Mouse (Mus musculus): ENCODE results near the gene Ccl3. TPM values are rescaled to one million over a fixed set of nuclear protein-coding genes. Genes with fewer than 3 reads are reported as not detected.
A peak's percentile ranks its signal among the peaks of the same experiment; 100 is the strongest.

Ccl3 gene
- polyA plus RNA-seq, 1 experiment, result not detected

GRCm38 (mm10) chr11:83634425-83634824, 14.7 kb downstream of the Ccl3 start:
- TF ChIP-seq POLR2A (IDR thresholded peaks at IDR 0.05; ENCODE audit: insufficient read depth, low read length), result no peak
- no peaks in the 10 kb centered on the region for H3K36me3 ChIP-seq (ENCODE audit: control insufficient read depth, insufficient read depth, low read length, poor library complexity, severe bottlenecking)
- no peak overlapping the region for H3K4me3 ChIP-seq (ENCODE audit: low read depth, low read length)
- H3K27me3 ChIP-seq (ENCODE audit: control insufficient read depth, insufficient read depth, low read length, poor library complexity, severe bottlenecking), result no peaks in the 10 kb centered on the region
- H3K9me3 ChIP-seq (replicated peaks; ENCODE audit: control insufficient read depth, insufficient read depth, low read length, poor library complexity, severe bottlenecking), result no peaks in the 10 kb centered on the region
- H3K27ac ChIP-seq (ENCODE audit: insufficient read depth, low read length), result no peak overlapping the region
- H3K4me1 ChIP-seq (ENCODE audit: control insufficient read depth, insufficient read depth, low read length), result no peaks in the 10 kb centered on the region
- H3K9ac ChIP-seq (ENCODE audit: low read depth, poor library complexity, severe bottlenecking), result no peak overlapping the region

- H3K9me3 ChIP-seq (replicated peaks; ENCODE audit: control insufficient read depth, insufficient read depth, low read length, poor library complexity, severe bottlenecking), result no peaks in the 10 kb centered on the region
- TF ChIP-seq EP300 (IDR thresholded peaks at IDR 0.05; ENCODE audit: insufficient read depth, low read depth, low read length), result no peak
- TF ChIP-seq CTCF (IDR thresholded peaks at IDR 0.05; ENCODE audit: low read depth, low read length), result peak; percentile 15
- no peak for TF ChIP-seq POLR2A (IDR thresholded peaks at IDR 0.05; ENCODE audit: insufficient read depth, low read length)
- H3K4me1 ChIP-seq (ENCODE audit: control insufficient read depth, insufficient read depth, low read length), result no peaks in the 10 kb centered on the region
- no peak overlapping the region for H3K9ac ChIP-seq (ENCODE audit: low read depth, poor library complexity, severe bottlenecking)
- H3K27ac ChIP-seq (ENCODE audit: insufficient read depth, low read length), result no peak overlapping the region
- no peaks in the 10 kb centered on the region for H3K36me3 ChIP-seq (ENCODE audit: control insufficient read depth, insufficient read depth, low read length, poor library complexity, severe bottlenecking)
- H3K27me3 ChIP-seq (ENCODE audit: control insufficient read depth, insufficient read depth, low read length, poor library complexity, severe bottlenecking), result no peaks in the 10 kb centered on the region
- no peak overlapping the region for H3K4me3 ChIP-seq (ENCODE audit: low read depth, low read length)
Measured at GRCm38 (mm10) chr11:83632744-83633143, 16.4 kb downstream of the Ccl3 start.

DNA sequence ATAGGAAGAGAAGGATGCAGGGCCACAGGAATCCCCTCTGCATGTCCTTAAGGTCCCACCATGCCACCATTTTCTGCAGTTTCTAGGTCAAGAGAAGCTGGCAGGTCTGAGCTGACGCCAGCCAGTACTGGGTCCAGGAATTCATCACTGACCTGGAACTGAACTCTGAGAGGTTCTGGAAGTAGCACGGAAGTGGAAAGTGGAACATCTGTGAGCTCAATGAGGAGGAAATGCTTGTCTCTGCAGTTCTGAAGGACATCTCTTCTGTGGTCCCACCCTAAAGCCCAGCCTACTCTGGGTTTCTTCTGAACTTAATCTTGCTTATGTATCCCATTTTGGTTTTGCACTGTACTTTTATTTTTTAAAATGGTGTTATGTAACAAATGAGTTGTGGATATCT, 18.1 kb downstream of the Ccl3 start:
- TF ChIP-seq EP300 (IDR thresholded peaks at IDR 0.05; ENCODE audit: insufficient read depth, low read depth, low read length) (no peak), POLR2A (IDR thresholded peaks at IDR 0.05; ENCODE audit: insufficient read depth, low read length) (no peak), CTCF (IDR thresholded peaks at IDR 0.05; ENCODE audit: low read depth, low read length) (no peak)
- no peak overlapping the region for H3K9ac ChIP-seq (ENCODE audit: low read depth, poor library complexity, severe bottlenecking)
- no peaks in the 10 kb centered on the region for H3K9me3 ChIP-seq (replicated peaks; ENCODE audit: control insufficient read depth, insufficient read depth, low read length, poor library complexity, severe bottlenecking)
- H3K4me1 ChIP-seq (ENCODE audit: control insufficient read depth, insufficient read depth, low read length), result no peaks in the 10 kb centered on the region
- H3K36me3 ChIP-seq (ENCODE audit: control insufficient read depth, insufficient read depth, low read length, poor library complexity, severe bottlenecking), result no peaks in the 10 kb centered on the region
- H3K4me3 ChIP-seq (ENCODE audit: low read depth, low read length), result no peak overlapping the region
- no peak overlapping the region for H3K27ac ChIP-seq (ENCODE audit: insufficient read depth, low read length)
- H3K27me3 ChIP-seq (ENCODE audit: control insufficient read depth, insufficient read depth, low read length, poor library complexity, severe bottlenecking), result no peaks in the 10 kb centered on the region

DNA sequence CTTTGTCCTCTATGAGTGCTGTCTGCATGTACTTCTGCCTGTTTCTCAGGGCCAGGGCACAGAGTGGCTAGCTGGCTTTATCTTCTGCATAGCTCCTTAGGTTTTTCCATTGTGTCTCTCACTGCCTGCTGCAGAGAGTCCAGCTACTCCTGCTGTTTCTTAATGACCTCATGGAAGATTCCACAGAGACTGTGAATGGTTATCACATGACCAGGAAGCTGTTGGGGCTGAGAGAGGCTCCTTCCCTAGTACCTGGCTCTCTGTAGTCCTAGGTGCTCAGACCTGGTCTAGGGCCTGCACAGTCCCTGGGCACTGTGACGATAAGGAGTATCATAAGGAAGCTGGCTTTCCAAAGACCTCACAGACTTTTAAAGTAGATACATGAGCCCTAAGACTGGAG, 18.5 kb downstream of the Ccl3 start:
- no peaks in the 10 kb centered on the region for H3K4me1 ChIP-seq (ENCODE audit: control insufficient read depth, insufficient read depth, low read length)
- H3K27me3 ChIP-seq (ENCODE audit: control insufficient read depth, insufficient read depth, low read length, poor library complexity, severe bottlenecking), result no peaks in the 10 kb centered on the region
- no peak overlapping the region for H3K27ac ChIP-seq (ENCODE audit: insufficient read depth, low read length)
- H3K9me3 ChIP-seq (replicated peaks; ENCODE audit: control insufficient read depth, insufficient read depth, low read length, poor library complexity, severe bottlenecking), result no peaks in the 10 kb centered on the region
- no peaks in the 10 kb centered on the region for H3K36me3 ChIP-seq (ENCODE audit: control insufficient read depth, insufficient read depth, low read length, poor library complexity, severe bottlenecking)
- TF ChIP-seq EP300 (IDR thresholded peaks at IDR 0.05; ENCODE audit: insufficient read depth, low read depth, low read length) (no peak), POLR2A (IDR thresholded peaks at IDR 0.05; ENCODE audit: insufficient read depth, low read length) (no peak), CTCF (IDR thresholded peaks at IDR 0.05; ENCODE audit: low read depth, low read length) (no peak)
- H3K9ac ChIP-seq (ENCODE audit: low read depth, poor library complexity, severe bottlenecking), result no peak overlapping the region
- H3K4me3 ChIP-seq (ENCODE audit: low read depth, low read length), result no peak overlapping the region

GRCm38 (mm10) chr11:83628808-83629207, 20.3 kb downstream of the Ccl3 start:
- no peaks in the 10 kb centered on the region for H3K36me3 ChIP-seq (ENCODE audit: control insufficient read depth, insufficient read depth, low read length, poor library complexity, severe bottlenecking)
- TF ChIP-seq POLR2A (IDR thresholded peaks at IDR 0.05; ENCODE audit: insufficient read depth, low read length) (no peak), EP300 (IDR thresholded peaks at IDR 0.05; ENCODE audit: insufficient read depth, low read depth, low read length) (no peak), CTCF (IDR thresholded peaks at IDR 0.05; ENCODE audit: low read depth, low read length) (no peak)
- H3K9ac ChIP-seq (ENCODE audit: low read depth, poor library complexity, severe bottlenecking), result no peak overlapping the region
- H3K4me3 ChIP-seq (ENCODE audit: low read depth, low read length), result no peak overlapping the region
- H3K4me1 ChIP-seq (ENCODE audit: control insufficient read depth, insufficient read depth, low read length), result no peaks in the 10 kb centered on the region
- no peaks in the 10 kb centered on the region for H3K9me3 ChIP-seq (replicated peaks; ENCODE audit: control insufficient read depth, insufficient read depth, low read length, poor library complexity, severe bottlenecking)
- H3K27me3 ChIP-seq (ENCODE audit: control insufficient read depth, insufficient read depth, low read length, poor library complexity, severe bottlenecking), result no peaks in the 10 kb centered on the region
- H3K27ac ChIP-seq (ENCODE audit: insufficient read depth, low read length), result no peak overlapping the region

- TF ChIP-seq POLR2A (IDR thresholded peaks at IDR 0.05; ENCODE audit: insufficient read depth, low read length) (no peak), EP300 (IDR thresholded peaks at IDR 0.05; ENCODE audit: insufficient read depth, low read depth, low read length) (no peak), CTCF (IDR thresholded peaks at IDR 0.05; ENCODE audit: low read depth, low read length) (no peak)
- no peaks in the 10 kb centered on the region for H3K4me1 ChIP-seq (ENCODE audit: control insufficient read depth, insufficient read depth, low read length)
- no peak overlapping the region for H3K9ac ChIP-seq (ENCODE audit: low read depth, poor library complexity, severe bottlenecking)
- no peaks in the 10 kb centered on the region for H3K27me3 ChIP-seq (ENCODE audit: control insufficient read depth, insufficient read depth, low read length, poor library complexity, severe bottlenecking)
- no peak overlapping the region for H3K4me3 ChIP-seq (ENCODE audit: low read depth, low read length)
- H3K36me3 ChIP-seq (ENCODE audit: control insufficient read depth, insufficient read depth, low read length, poor library complexity, severe bottlenecking), result no peaks in the 10 kb centered on the region
- H3K9me3 ChIP-seq (replicated peaks; ENCODE audit: control insufficient read depth, insufficient read depth, low read length, poor library complexity, severe bottlenecking), result no peaks in the 10 kb centered on the region
- no peak overlapping the region for H3K27ac ChIP-seq (ENCODE audit: insufficient read depth, low read length)
Measured at GRCm38 (mm10) chr11:83623586-83623985, 25.6 kb downstream of the Ccl3 start.

All from ES-Bruce4 (cell line).